Mouse (Mus musculus) thymus, adult 2 months (tissue): Measurements from ENCODE around the gene Nos3.

Source experiments
- CTCF ChIP-seq: fragments of 200-500 bp; IDR thresholded peaks from 2 replicates; pipeline ENCODE4 v1.5.1; 2012; ENCODE audit warnings: mild to moderate bottlenecking, control low read depth, low read length, moderate library complexity, borderline replicate concordance; ENCODE audit not compliant: control insufficient read depth, poor library complexity, insufficient read depth; ENCODE audit errors: extremely low read depth
- POLR2A ChIP-seq: fragments of 200-500 bp; IDR thresholded peaks from 2 replicates; pipeline ENCODE4 v1.6.1; 2012; ENCODE audit warnings: mild to moderate bottlenecking, low read length, control low read depth, moderate library complexity; ENCODE audit not compliant: control insufficient read depth, poor library complexity, insufficient read depth; ENCODE audit errors: extremely low read depth

DNA sequence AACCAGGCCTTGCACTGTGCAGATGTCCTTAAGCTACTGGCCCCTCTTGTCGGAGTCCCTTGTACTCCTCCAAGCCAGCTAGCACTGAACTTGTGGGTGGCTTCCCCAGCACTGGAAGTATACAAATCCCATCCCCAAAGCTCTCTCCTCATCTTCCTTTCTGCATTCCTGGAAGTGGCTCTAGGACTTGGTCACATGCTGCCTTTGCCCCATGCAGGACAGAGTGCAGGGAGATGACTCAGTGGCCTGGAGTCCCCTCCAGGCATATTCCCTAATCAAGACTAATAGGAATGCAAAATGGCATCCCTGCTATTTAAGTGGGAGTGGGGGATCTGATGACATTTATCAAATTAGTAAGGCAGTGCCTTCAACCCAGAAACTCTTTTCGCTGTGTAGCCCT is 47.5 kb downstream of the Nos3 start:
- TF ChIP-seq CTCF, result no peak
- no peak for TF ChIP-seq POLR2A
